Mouse (Mus musculus) midbrain, embryonic 11.5 days (tissue): Measurements from ENCODE around the gene Htra3. TPM values are rescaled to one million over a fixed set of nuclear protein-coding genes. Genes with fewer than 3 reads are reported as not detected.

Experiments
- ATAC-seq: fragments of 200-750 bp; cut with Nextera tagmentation; 2 replicates; pipeline ENCODE4 v1.8.0; 2017; ENCODE audit warnings: moderate TSS enrichment, moderate library complexity; ENCODE audit not compliant: low FRiP score
- DNase-seq: peaks from one replicate; pipeline ENCODE4 v3.0.0; 2015; ENCODE audit warnings: low spot score; ENCODE audit errors: missing footprints
- H3K27ac ChIP-seq: fragments of 300-500 bp; sonication (generic); 2 replicates; pipeline ENCODE4 v1.5.1; 2014; ENCODE audit warnings: low read depth, low read length
- H3K27me3 ChIP-seq: fragments of 300-500 bp; sonication (generic); 2 replicates; pipeline ENCODE4 v1.6.1; 2014; ENCODE audit warnings: mild to moderate bottlenecking, low read length, moderate library complexity, mixed read lengths; ENCODE audit not compliant: control insufficient read depth, insufficient read depth
- H3K36me3 ChIP-seq: fragments of 300-500 bp; sonication (generic); 2 replicates; pipeline ENCODE4 v1.6.1; 2014; ENCODE audit warnings: mild to moderate bottlenecking, low read length, moderate library complexity, mixed read lengths; ENCODE audit not compliant: control insufficient read depth, insufficient read depth
- H3K4me1 ChIP-seq: fragments of 300-500 bp; sonication (generic); 2 replicates; pipeline ENCODE4 v1.6.1; 2014; ENCODE audit warnings: low read length; ENCODE audit not compliant: control insufficient read depth, insufficient read depth
- H3K4me2 ChIP-seq: fragments of 300-500 bp; sonication (generic); 2 replicates; pipeline ENCODE4 v1.6.1; 2014; ENCODE audit warnings: mild to moderate bottlenecking, moderate library complexity
- H3K4me3 ChIP-seq: fragments of 300-500 bp; sonication (generic); 2 replicates; pipeline ENCODE4 v1.5.1; 2014; ENCODE audit warnings: low read depth, low read length
- H3K9ac ChIP-seq: fragments of 300-500 bp; sonication (generic); 2 replicates; pipeline ENCODE4 v1.6.1; 2014; ENCODE audit warnings: low read length
- H3K9me3 ChIP-seq: fragments of 300-500 bp; sonication (generic); 2 replicates; pipeline ENCODE4 v1.6.1; 2016; ENCODE audit warnings: low read length; ENCODE audit not compliant: control insufficient read depth
- WGBS: fragments of 180-500 bp; shearing (Covaris S2); extraction: QIAGEN DNeasy Blood & Tissue Kit; methylation state at CpG from one replicate; pipeline ENCODE4 v1.1.7; 2014; 5-methylcytosine and 5-hydroxymethylcytosine counted together
- polyA plus RNA-seq: library from polyadenylated mRNA; unstranded; fragments of >200 nt; fragmentation: Nextera tagmentation; extraction: Ambion mirVana; gene quantifications from 2 replicates; pipeline ENCODE4 v1.2.1, GENCODE M21; 2014

Gene Htra3
- polyA plus RNA-seq, 1 experiment from 2014 or later = 7.6 TPM

DNA sequence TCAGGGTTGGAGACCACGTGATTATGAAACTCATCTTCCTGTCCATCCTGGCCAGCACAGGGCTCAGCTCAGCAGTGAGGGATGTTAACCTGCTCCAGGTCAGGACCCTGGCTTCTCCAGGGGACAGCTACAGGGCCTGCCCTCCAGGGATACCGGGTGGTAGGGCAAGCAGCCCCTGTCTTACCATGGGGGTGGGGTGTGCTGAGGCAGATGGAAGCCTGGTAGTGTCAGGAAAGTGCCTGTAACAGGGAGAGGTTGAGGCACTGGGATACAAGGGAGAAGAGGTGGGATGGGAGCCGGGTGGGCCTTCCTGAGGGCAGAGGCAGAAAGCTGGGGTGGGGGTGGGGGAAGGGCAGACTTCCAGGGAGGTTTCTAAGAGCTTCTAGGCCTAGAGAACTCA is 27.3 kb downstream of the Htra3 start:
- Histone ChIP-seq H3K27me3 (no peaks in the 10 kb centered on the region), H3K4me1 (no peaks in the 10 kb centered on the region), H3K36me3 (no peaks in the 10 kb centered on the region), H3K9me3 (no peaks in the 10 kb centered on the region), H3K27ac (no peak overlapping the region), H3K9ac (no peak overlapping the region), H3K4me2 (no peak overlapping the region), H3K4me3 (no peak overlapping the region)
- WGBS = 80% methylated on average over 3 of the region's 3 CpGs
- DNase-seq = no peak
- no peak for ATAC-seq

DNA sequence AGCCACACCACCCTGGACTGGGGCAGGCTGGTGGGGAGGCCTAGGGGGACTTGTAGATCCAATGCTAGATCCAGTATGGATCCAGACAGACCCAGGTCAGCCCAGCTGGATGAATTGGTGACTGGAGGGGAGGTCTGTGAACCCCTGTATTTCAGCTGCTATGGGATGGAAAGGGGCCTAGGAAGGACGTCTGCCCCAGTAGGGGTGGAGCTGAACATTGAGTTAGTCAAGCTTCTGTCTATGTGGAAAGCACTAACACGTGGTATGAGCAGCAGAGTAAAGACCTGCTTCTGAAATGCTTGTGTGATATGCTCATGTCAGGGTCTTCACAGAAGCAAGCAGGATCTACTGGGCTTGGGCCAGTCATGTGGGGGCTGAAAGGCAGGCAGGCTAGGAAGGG is 31.4 kb downstream of the Htra3 start:
- no peaks in the 10 kb centered on the region for H3K4me1 ChIP-seq
- no peak overlapping the region for H3K9ac ChIP-seq
- WGBS = 61% methylated on average over 2 of the region's 2 CpGs
- no peaks in the 10 kb centered on the region for H3K9me3 ChIP-seq
- no peak overlapping the region for H3K4me2 ChIP-seq
- H3K4me3 ChIP-seq = no peak overlapping the region
- H3K27me3 ChIP-seq = no peaks in the 10 kb centered on the region
- no peaks in the 10 kb centered on the region for H3K36me3 ChIP-seq
- ATAC-seq (no peak), DNase-seq (no peak)
- no peak overlapping the region for H3K27ac ChIP-seq

DNA sequence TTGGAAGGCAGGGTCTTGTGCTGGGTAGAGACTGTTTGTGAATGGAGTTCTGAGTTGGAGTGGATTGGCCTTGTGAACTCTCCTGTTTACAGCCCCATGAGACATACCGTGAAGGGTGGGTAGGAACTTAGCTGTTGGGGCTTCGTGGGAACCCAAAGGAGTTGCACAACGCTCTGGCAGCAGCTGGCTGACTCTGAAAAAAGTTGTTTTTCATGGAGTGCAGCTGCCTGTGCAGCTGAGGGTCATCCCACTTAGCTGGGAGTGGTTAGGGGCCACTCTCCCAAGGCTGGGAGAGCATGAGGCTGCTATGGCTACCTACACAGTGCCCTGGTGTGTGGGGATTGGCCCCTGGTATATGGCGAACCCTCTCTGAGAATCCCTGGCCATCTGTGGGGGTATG is 32.0 kb downstream of the Htra3 start:
- no peaks in the 10 kb centered on the region for H3K27me3 ChIP-seq
- ATAC-seq (no peak), DNase-seq (no peak)
- no peaks in the 10 kb centered on the region for H3K9me3 ChIP-seq
- H3K4me1 ChIP-seq = no peaks in the 10 kb centered on the region
- 92% methylated on average over 4 of the region's 4 CpGs for WGBS
- H3K9ac ChIP-seq = no peak overlapping the region
- H3K36me3 ChIP-seq = no peaks in the 10 kb centered on the region
- no peak overlapping the region for H3K4me3 ChIP-seq
- no peak overlapping the region for H3K4me2 ChIP-seq
- H3K27ac ChIP-seq = no peak overlapping the region

DNA sequence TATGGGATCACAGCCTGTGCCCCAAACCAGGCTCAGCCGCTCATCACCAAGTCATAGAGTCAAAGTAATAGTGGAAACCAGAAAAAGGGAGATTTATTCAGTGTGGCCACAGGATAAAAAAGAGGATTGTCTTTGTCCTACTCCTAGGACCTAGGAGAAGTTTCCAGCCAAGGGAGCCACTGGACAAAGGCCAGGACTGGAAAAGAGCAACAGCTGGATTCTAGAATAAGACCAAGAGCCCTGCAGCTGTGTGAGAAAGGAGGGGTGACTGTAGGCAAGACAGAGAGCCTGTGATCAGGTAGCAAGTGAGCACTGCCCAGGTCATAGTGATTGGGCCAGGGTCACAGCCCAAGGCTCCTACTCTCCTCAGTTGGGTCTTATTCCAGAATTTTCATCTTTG is 32.7 kb downstream of the Htra3 start:
- DNase-seq (no peak), ATAC-seq (no peak)
- no peak overlapping the region for H3K4me3 ChIP-seq
- WGBS = 92% methylated on average over 1 of the region's 1 CpGs
- no peak overlapping the region for H3K4me2 ChIP-seq
- no peaks in the 10 kb centered on the region for H3K36me3 ChIP-seq
- H3K27me3 ChIP-seq = no peaks in the 10 kb centered on the region
- no peaks in the 10 kb centered on the region for H3K9me3 ChIP-seq
- H3K9ac ChIP-seq = no peak overlapping the region
- H3K27ac ChIP-seq = no peak overlapping the region
- H3K4me1 ChIP-seq = no peaks in the 10 kb centered on the region

DNA sequence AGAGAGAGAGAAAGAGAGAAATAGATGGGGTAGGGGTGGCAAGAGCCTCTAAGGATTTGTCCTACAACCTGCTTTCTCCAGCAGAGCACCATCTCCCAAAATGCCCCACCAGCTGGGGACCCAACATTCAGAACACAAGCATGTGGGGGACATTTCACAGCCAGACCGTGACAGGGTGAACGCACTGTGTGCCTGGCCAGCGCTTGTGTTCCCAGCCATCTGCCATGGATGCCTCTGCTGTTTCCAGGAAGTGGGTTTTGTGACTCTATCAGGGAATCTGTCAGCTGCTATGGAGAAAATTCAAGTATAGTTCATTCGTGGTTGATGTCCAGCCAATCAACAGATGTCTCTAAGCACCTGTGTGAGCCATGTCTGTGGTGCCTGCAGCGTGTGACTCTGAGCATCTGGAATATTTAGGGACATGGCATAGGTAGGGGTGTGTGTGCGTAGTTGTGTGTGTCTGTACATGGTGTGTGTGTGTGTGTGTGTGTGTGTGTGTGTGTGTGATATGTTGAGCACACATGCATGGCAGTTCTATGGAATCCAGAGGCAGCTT is 33.6 kb downstream of the Htra3 start:
- Histone ChIP-seq H3K27me3 (no peaks in the 10 kb centered on the region), H3K9ac (no peak overlapping the region), H3K36me3 (no peaks in the 10 kb centered on the region), H3K4me2 (no peak overlapping the region), H3K27ac (no peak overlapping the region), H3K9me3 (no peaks in the 10 kb centered on the region), H3K4me1 (no peaks in the 10 kb centered on the region), H3K4me3 (no peak overlapping the region)
- no peak for DNase-seq
- 92% methylated on average over 6 of the region's 6 CpGs for WGBS
- ATAC-seq = no peak

DNA sequence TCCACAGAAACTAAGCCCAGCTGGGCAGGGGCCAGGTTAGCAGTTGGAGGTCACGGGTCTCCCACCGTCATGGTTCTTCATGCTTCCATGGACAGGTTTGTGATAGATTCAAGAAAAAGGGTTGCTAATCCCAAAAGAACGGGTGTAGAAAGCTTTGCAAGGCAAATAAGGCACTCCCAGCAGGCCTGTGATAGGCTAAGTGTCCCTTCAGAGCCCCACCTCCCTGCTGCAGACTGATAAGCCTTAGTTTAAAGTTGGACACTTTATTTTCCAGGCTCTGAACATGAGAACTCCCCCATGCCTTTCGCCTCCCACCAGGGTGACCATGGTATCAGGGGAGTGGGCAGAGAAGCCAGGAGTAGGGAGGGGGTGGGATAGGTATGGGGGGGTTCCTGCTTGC is 35.5 kb downstream of the Htra3 start:
- Histone ChIP-seq H3K4me1 (no peaks in the 10 kb centered on the region), H3K9me3 (no peaks in the 10 kb centered on the region), H3K9ac (no peak overlapping the region), H3K27ac (no peak overlapping the region), H3K4me2 (no peak overlapping the region), H3K36me3 (no peaks in the 10 kb centered on the region), H3K27me3 (no peaks in the 10 kb centered on the region), H3K4me3 (no peak overlapping the region)
- ATAC-seq = no peak
- WGBS = 53% methylated on average over 4 of the region's 4 CpGs
- no peak for DNase-seq

DNA sequence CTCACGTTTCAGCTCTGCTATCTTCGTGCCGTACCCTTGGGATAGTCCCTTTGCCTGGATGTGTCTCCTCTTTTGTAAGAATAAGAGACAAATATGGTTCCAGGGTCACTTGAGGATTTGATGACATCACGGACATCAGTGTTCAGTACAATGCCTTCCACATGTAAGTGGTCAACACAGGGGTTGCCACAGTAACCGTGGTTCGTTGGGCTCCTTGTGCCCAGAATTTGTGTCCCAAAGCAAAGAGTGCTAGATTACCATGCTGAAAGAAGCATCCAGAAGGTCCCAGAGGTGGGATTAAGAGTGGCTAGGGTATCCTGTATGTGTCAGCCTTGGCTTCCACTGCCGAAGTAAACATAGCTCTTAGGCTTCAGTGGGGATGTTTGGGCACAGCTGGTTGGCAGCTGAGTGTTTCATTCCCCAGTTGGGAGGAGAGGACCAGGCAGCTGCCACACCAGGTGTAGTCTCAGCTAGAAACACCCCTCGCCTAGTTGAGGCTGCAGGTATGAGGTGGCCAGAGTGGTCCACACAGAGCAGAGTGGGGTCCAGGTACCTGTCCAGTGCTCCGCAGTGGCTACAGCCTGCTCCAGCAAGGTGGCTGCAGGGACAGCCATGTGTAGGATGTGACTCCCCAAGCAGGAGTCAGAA is 36.1 kb downstream of the Htra3 start:
- no peak for DNase-seq
- Histone ChIP-seq H3K4me1 (no peaks in the 10 kb centered on the region), H3K36me3 (no peaks in the 10 kb centered on the region), H3K27ac (no peak overlapping the region), H3K9ac (no peak overlapping the region), H3K9me3 (no peaks in the 10 kb centered on the region), H3K4me2 (no peak overlapping the region), H3K27me3 (no peaks in the 10 kb centered on the region), H3K4me3 (no peak overlapping the region)
- 88% methylated on average over 9 of the region's 9 CpGs for WGBS
- ATAC-seq = no peak

DNA sequence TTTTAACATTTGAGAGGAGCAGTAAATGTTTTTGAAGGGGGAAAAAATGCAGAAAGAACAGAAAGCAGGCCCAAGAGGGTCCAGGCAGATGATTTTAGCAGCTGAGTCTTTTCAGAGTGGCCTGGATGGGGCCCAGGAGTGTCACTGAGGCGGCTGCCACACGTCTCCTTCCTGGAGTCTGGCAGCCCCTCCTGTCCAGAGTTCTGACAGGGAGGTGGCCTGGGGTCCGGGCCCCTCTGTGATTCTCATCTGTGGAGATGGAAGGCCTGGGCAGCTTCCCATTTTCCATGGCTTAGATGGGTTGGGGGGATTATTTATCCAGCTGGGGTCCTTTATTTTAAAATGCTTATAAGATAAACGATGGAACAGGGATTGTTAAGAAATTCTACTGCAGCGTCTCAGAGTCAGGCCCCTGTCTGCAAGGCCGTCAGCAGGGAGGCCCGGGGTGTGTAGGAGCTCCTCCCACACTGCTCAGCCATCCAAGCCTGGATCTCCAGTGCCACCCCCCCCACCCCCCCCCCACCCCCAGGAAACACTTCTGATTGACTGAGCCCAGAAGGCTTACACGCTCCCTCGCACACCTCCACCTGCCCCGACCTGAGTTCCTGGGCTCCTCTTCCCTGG is 37.5 kb downstream of the Htra3 start:
- H3K4me1 ChIP-seq = no peaks in the 10 kb centered on the region
- ATAC-seq (no peak), DNase-seq (no peak)
- 64% methylated on average over 10 of the region's 10 CpGs for WGBS
- H3K9ac ChIP-seq = no peak overlapping the region
- no peak overlapping the region for H3K4me3 ChIP-seq
- H3K27me3 ChIP-seq = no peaks in the 10 kb centered on the region
- no peaks in the 10 kb centered on the region for H3K9me3 ChIP-seq
- no peaks in the 10 kb centered on the region for H3K36me3 ChIP-seq
- no peak overlapping the region for H3K4me2 ChIP-seq
- no peak overlapping the region for H3K27ac ChIP-seq

DNA sequence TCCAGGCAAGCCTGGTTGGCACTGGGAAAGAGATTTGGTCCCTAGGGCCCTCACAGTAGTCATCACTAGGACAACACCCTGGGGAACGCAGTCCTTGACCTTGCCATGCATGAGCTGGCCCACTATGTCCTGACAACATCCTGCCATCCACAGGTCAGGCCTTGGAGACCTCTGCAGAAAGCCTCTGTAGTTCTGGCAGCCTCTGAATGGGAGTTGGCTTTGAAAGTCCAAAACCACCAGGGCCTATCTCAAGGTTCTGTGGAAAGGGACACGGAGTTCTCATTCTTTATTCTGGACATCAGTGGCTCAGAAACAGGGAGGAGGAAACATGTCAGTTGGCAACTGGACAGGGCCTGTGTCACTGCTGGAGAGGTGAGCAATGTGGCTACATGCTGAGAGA is 43.6 kb downstream of the Htra3 start:
- Histone ChIP-seq H3K27ac (no peak overlapping the region), H3K4me3 (no peak overlapping the region), H3K27me3 (no peaks in the 10 kb centered on the region), H3K4me1 (no peaks in the 10 kb centered on the region), H3K9me3 (no peaks in the 10 kb centered on the region), H3K9ac (no peak overlapping the region), H3K36me3 (no peaks in the 10 kb centered on the region), H3K4me2 (no peak overlapping the region)
- DNase-seq (no peak), ATAC-seq (no peak)
- WGBS = 90% methylated on average over 2 of the region's 2 CpGs
